Mouse (Mus musculus): ENCODE data around the gene Slc5a1.

DNA sequence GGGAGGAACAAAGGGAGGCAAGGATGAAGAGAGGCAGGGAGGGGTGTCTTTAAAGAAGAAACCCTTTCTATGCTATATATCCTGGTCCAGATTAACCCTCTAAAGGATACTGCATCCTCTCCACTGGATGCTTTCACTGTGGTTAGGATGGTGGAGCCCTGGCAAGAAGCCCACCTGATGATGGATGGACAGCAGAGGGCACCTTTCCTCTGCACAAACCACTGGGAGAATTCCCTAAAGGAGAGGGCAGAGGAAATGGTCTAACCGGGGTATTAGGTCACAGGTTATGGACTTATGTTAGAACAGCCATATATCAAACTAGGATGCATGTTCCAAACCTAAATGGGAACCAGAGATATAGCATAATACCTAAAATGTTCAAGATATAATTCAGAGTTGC is 96.1 kb downstream of the Slc5a1 start:
- TF ChIP-seq CTCF (IDR thresholded peaks at IDR 0.05; ENCODE audit: control insufficient read depth, insufficient read depth, insufficient read length) (no peak), MAX (IDR thresholded peaks at IDR 0.05) (no peak), MYOD1 (IDR thresholded peaks at IDR 0.05; ENCODE audit: control insufficient read depth, insufficient read length, low read depth) (no peak)

All from C2C12 (cell line).